Mouse (Mus musculus) CD4-positive, CD25-positive, alpha-beta regulatory T cell, adult 2 months (primary cell): ENCODE results near the gene Abcb9.

Experiments
- DNase-seq: peaks from one replicate; pipeline ENCODE4 v3.0.0-alpha.2; 2012; ENCODE audit warnings: low read depth, low spot score

Abcb9 gene

GRCm38 (mm10) chr5:124095596-124096232 lies at the start of gene Abcb9:
Gene Abcb9 (minus strand): TSS chr5:124095798.
- peak; percentile 93 for DNase-seq

- DNase-seq, result no peak
Observed at GRCm38 (mm10) chr5:124138066-124138465, 42.5 kb upstream of the Abcb9 start.

- DNase-seq, result no peak
Observed at GRCm38 (mm10) chr5:124134261-124134660, 38.7 kb upstream of the Abcb9 start.

- no peak for DNase-seq
Observed at GRCm38 (mm10) chr5:124125093-124125492, 29.5 kb upstream of the Abcb9 start.

GRCm38 (mm10) chr5:124122357-124122756 lies 26.8 kb upstream of the Abcb9 start:
- DNase-seq, result no peak

GRCm38 (mm10) chr5:124119204-124119603 lies 23.6 kb upstream of the Abcb9 start:
- DNase-seq, result no peak

- DNase-seq, result peak; percentile 79
Observed at GRCm38 (mm10) chr5:124115990-124116845, 20.6 kb upstream of the Abcb9 start, which contains the start of gene Arl6ip4. Gene Arl6ip4 (plus strand): TSS chr5:124116089.

GRCm38 (mm10) chr5:124115531-124115930 lies 19.9 kb upstream of the Abcb9 start:
- no peak for DNase-seq

GRCm38 (mm10) chr5:124114276-124115025 lies 18.9 kb upstream of the Abcb9 start:
- no peak for DNase-seq

GRCm38 (mm10) chr5:124113030-124113429 lies 17.4 kb upstream of the Abcb9 start:
- DNase-seq, result peak; percentile 79

- DNase-seq, result no peak
Observed at GRCm38 (mm10) chr5:124112531-124112930, 16.9 kb upstream of the Abcb9 start.

- peak; percentile 98 for DNase-seq
Observed at GRCm38 (mm10) chr5:124111742-124112497, 16.3 kb upstream of the Abcb9 start, which contains the start of gene Ogfod2. Gene Ogfod2 (plus strand): TSS chr5:124112297.

GRCm38 (mm10) chr5:124111077-124111741 lies 15.6 kb upstream of the Abcb9 start:
- peak; percentile 84 for DNase-seq

GRCm38 (mm10) chr5:124103552-124103951 lies 8.0 kb upstream of the Abcb9 start:
- DNase-seq, result no peak

- no peak for DNase-seq
Observed at GRCm38 (mm10) chr5:124103020-124103419, 7.4 kb upstream of the Abcb9 start.

GRCm38 (mm10) chr5:124102326-124102725 lies 6.7 kb upstream of the Abcb9 start:
- DNase-seq, result no peak

- no peak for DNase-seq
Observed at GRCm38 (mm10) chr5:124100128-124101044, 4.8 kb upstream of the Abcb9 start.

- no peak for DNase-seq
Observed at GRCm38 (mm10) chr5:124098923-124099322, 3.3 kb upstream of the Abcb9 start.

- DNase-seq, result no peak
Observed at GRCm38 (mm10) chr5:124095077-124095581, 469 bp downstream of the Abcb9 start.
